Mouse (Mus musculus) kidney, embryonic 14.5 days (tissue): ENCODE results near the gene Gm3238. TPM values are rescaled to one million over a fixed set of nuclear protein-coding genes. Genes with fewer than 3 reads are reported as not detected.
"Not testable (repeated sequence)": the region's sequence is repeated elsewhere in the genome, so short reads cannot be mapped to it uniquely, and the experiment has no call there.

ENCODE experiments used
- ATAC-seq: fragments of 200-750 bp; cut with Nextera tagmentation; 2 replicates; pipeline ENCODE4 v1.8.0; 2017; ENCODE audit warnings: moderate number of reproducible peaks, mild to moderate bottlenecking, moderate TSS enrichment, moderate library complexity; ENCODE audit not compliant: low FRiP score, low TSS enrichment
- H3K27ac ChIP-seq: fragments of 300-500 bp; sonication (generic); 2 replicates; pipeline ENCODE4 v1.5.1; 2014; ENCODE audit warnings: low read depth, mild to moderate bottlenecking, low read length, moderate library complexity, mixed read lengths
- H3K27me3 ChIP-seq: fragments of 300-500 bp; sonication (generic); 2 replicates; pipeline ENCODE4 v1.6.1; 2014; ENCODE audit warnings: mild to moderate bottlenecking, low read length; ENCODE audit not compliant: control insufficient read depth, insufficient read depth
- H3K36me3 ChIP-seq: fragments of 300-500 bp; sonication (generic); 2 replicates; pipeline ENCODE4 v1.6.1; 2014; ENCODE audit warnings: low read length, mixed read lengths; ENCODE audit not compliant: control insufficient read depth, insufficient read depth
- H3K4me1 ChIP-seq: fragments of 300-500 bp; sonication (generic); 2 replicates; pipeline ENCODE4 v1.6.1; 2014; ENCODE audit warnings: low read length, mixed read lengths; ENCODE audit not compliant: control insufficient read depth, insufficient read depth
- H3K4me2 ChIP-seq: fragments of 300-500 bp; sonication (generic); replicated peaks from 2 replicates; pipeline ENCODE4 v1.6.1; 2014; ENCODE audit warnings: low read depth, mild to moderate bottlenecking, low read length
- H3K4me3 ChIP-seq: fragments of 300-500 bp; sonication (generic); 2 replicates; pipeline ENCODE4 v1.5.1; 2014; ENCODE audit warnings: mild to moderate bottlenecking, low read length
- H3K9ac ChIP-seq: fragments of 300-500 bp; sonication (generic); 2 replicates; pipeline ENCODE4 v1.6.1; 2014; ENCODE audit warnings: low read depth, mild to moderate bottlenecking, low read length, moderate library complexity
- H3K9me3 ChIP-seq: fragments of 300-500 bp; sonication (generic); 2 replicates; pipeline ENCODE4 v1.6.1; 2016; ENCODE audit warnings: low read length; ENCODE audit not compliant: control insufficient read depth
- WGBS: fragments of 180-500 bp; shearing (Covaris S2); extraction: QIAGEN DNeasy Blood & Tissue Kit; methylation state at CpG from one replicate; pipeline ENCODE4 v1.1.7; 2014; 5-methylcytosine and 5-hydroxymethylcytosine counted together
- polyA plus RNA-seq: library from polyadenylated mRNA; unstranded; fragments of >200 nt; fragmentation: Nextera tagmentation; extraction: Ambion mirVana; gene quantifications from 2 replicates; pipeline ENCODE4 v1.2.1, GENCODE M21; 2014

Gm3238 gene
- not detected in 2 replicates for polyA plus RNA-seq

DNA sequence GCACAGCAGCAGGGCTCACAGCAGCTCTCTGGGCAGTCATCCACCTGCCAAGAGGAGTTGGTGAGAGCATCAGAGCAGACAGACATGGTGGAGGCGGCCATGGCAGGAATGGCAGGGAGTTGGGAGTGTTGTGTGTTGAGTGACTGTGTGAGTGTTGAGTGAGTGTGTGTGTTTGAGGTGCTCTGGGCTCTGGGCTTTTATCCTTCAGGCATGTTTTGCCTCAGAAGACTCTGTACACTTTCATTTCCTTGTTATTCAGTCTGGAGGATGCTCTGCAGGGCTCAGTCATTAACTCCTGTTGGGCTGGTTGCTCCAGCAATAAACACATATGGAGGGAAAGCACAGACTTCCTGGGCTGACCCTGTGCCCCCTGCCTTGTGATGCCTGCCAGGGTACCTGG lies at the start of gene Gm3238:
TSS of gene Gm3238 (minus strand) at position 101 of the 400 bp plus-strand sequence.
- not testable (repeated sequence) for ATAC-seq, H3K4me2 ChIP-seq, H3K9ac ChIP-seq, H3K4me1 ChIP-seq, H3K9me3 ChIP-seq, H3K4me3 ChIP-seq, H3K36me3 ChIP-seq, H3K27me3 ChIP-seq, H3K27ac ChIP-seq
- 82% methylated on average over 1 of the region's 1 CpGs for WGBS

DNA sequence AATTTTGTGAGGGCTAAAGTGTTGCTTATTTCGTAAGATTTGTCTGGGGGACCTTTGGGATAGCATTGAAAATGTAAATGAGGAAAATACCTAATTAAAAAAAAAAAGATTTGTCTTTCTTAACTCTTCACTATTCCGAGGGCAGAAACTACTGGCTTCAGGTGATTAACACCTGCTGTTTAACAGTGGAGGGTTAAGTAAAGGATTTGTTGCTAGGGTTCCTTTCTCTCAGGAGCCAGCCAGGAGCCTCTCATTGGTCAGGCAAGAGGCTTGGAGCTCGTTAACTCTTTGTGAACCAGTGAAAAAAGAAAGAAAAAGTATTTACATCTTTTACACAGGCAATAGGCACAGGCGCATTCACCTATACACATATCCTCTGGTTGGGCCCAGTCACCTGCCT lies 48.1 kb upstream of the Gm3238 start:
- Histone ChIP-seq H3K4me1 (no peaks in the 10 kb centered on the region), H3K27ac (no peak overlapping the region), H3K9ac (no peak overlapping the region), H3K4me3 (no peak overlapping the region), H3K27me3 (no peaks in the 10 kb centered on the region), H3K9me3 (peaks cover 2% of the 10 kb centered on the region; the same call in 1 of the 2 replicates), H3K4me2 (no peak overlapping the region), H3K36me3 (no peaks in the 10 kb centered on the region)
- WGBS = 54% methylated on average over 4 of the region's 4 CpGs
- no peak for ATAC-seq

DNA sequence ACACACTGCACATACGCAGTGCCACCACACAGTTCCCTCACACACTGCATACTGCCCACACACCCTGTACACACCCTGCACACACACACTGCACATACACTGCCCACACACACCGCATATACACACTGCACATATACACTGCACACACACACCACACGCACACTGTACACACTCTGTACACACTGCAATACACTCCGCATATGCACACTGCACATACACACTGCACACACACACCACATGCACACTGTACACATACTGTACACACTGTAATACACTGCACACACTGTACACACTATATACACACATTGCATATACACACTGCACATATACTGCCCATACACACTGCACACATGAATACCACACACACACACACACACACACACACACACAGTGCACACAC lies 47.4 kb upstream of the Gm3238 start:
- H3K4me3 ChIP-seq = no peak overlapping the region
- no peaks in the 10 kb centered on the region for H3K27me3 ChIP-seq
- no peaks in the 10 kb centered on the region for H3K36me3 ChIP-seq
- WGBS = 97% methylated on average over 4 of the region's 4 CpGs
- H3K9me3 ChIP-seq = peaks cover 2% of the 10 kb centered on the region; the same call in 1 of the 2 replicates
- H3K27ac ChIP-seq = no peak overlapping the region
- H3K4me1 ChIP-seq = no peaks in the 10 kb centered on the region
- ATAC-seq = no peak
- H3K9ac ChIP-seq = no peak overlapping the region
- no peak overlapping the region for H3K4me2 ChIP-seq

- ATAC-seq = no peak
- Histone ChIP-seq H3K27me3 (no peaks in the 10 kb centered on the region), H3K36me3 (no peaks in the 10 kb centered on the region), H3K9ac (no peak overlapping the region), H3K4me2 (no peak overlapping the region), H3K4me3 (no peak overlapping the region), H3K27ac (no peak overlapping the region), H3K9me3 (no peaks in the 10 kb centered on the region), H3K4me1 (no peaks in the 10 kb centered on the region)
- 35% methylated on average over 5 of the region's 5 CpGs for WGBS
These were observed 44.4 kb upstream of the Gm3238 start for GRCm38 (mm10) chr10:77815514-77815913.

- Histone ChIP-seq H3K4me2 (no peak within 1 kb of the TSS), H3K36me3 (no peaks in the 10 kb centered on the region), H3K9me3 (peaks cover 4% of the 10 kb centered on the region), H3K4me3 (no peak within 1 kb of the TSS), H3K27ac (no peak within 1 kb of the TSS), H3K4me1 (no peaks in the 10 kb centered on the region), H3K9ac (no peak within 1 kb of the TSS), H3K27me3 (no peaks in the 10 kb centered on the region)
- no peak for ATAC-seq
- 70% methylated on average over 4 of the region's 4 CpGs for WGBS
These were observed 43.3 kb upstream of the Gm3238 start, which contains the start of gene Gm2696 for GRCm38 (mm10) chr10:77814382-77814781. Gene Gm2696 (plus strand): TSS chr10:77814682.

- ATAC-seq = no peak
- H3K36me3 ChIP-seq = no peaks in the 10 kb centered on the region
- no peak within 1 kb of the TSS for H3K4me2 ChIP-seq
- no peak within 1 kb of the TSS for H3K4me3 ChIP-seq
- H3K4me1 ChIP-seq = no peaks in the 10 kb centered on the region
- no peak within 1 kb of the TSS for H3K9ac ChIP-seq
- WGBS = 65% methylated on average over 5 of the region's 5 CpGs
- H3K9me3 ChIP-seq = peaks cover 4% of the 10 kb centered on the region
- H3K27ac ChIP-seq = no peak within 1 kb of the TSS
- H3K27me3 ChIP-seq = no peaks in the 10 kb centered on the region
These were observed 40.6 kb upstream of the Gm3238 start, which contains the start of gene Gm9507 for GRCm38 (mm10) chr10:77811743-77812142. Gene Gm9507 (minus strand): TSS chr10:77811843.

DNA sequence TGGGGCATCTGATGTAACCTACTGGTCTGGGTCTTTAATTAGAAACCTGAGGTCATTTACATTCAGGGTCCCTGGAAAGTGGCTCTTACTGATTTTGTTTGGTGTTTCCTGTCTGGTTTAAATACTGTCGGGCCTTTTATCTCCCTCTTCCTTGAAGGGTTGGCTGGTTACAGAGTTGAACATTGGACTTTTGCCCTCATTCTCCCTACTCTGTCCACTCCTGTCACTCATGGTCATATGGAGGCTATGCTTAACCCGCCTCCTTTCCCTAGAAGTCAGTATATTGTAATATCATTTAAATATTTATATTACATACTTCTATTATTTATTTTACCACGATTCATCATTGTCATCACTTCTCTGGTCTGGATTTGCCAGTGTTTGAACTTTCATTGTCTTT lies 33.0 kb upstream of the Gm3238 start:
- no peak overlapping the region for H3K9ac ChIP-seq
- WGBS = 81% methylated on average over 3 of the region's 3 CpGs

GRCm38 (mm10) chr10:77798921-77799508 lies 27.9 kb upstream of the Gm3238 start, which contains the start of gene Gm19668:
Gene Gm19668 (minus strand): TSS chr10:77799133.
- no peak for ATAC-seq
- H3K9ac ChIP-seq = no peak within 1 kb of the TSS
- 54% methylated on average over 8 of the region's 8 CpGs for WGBS

More for the DNA sequence above, 33.0 kb upstream of the Gm3238 start:
- Histone ChIP-seq H3K27ac (no peak overlapping the region), H3K4me1 (no peaks in the 10 kb centered on the region), H3K9me3 (no peaks in the 10 kb centered on the region; the same call in 1 of the 2 replicates), H3K4me3 (no peak overlapping the region), H3K27me3 (no peaks in the 10 kb centered on the region), H3K36me3 (no peaks in the 10 kb centered on the region), H3K4me2 (no peak overlapping the region)
- ATAC-seq = no peak

DNA sequence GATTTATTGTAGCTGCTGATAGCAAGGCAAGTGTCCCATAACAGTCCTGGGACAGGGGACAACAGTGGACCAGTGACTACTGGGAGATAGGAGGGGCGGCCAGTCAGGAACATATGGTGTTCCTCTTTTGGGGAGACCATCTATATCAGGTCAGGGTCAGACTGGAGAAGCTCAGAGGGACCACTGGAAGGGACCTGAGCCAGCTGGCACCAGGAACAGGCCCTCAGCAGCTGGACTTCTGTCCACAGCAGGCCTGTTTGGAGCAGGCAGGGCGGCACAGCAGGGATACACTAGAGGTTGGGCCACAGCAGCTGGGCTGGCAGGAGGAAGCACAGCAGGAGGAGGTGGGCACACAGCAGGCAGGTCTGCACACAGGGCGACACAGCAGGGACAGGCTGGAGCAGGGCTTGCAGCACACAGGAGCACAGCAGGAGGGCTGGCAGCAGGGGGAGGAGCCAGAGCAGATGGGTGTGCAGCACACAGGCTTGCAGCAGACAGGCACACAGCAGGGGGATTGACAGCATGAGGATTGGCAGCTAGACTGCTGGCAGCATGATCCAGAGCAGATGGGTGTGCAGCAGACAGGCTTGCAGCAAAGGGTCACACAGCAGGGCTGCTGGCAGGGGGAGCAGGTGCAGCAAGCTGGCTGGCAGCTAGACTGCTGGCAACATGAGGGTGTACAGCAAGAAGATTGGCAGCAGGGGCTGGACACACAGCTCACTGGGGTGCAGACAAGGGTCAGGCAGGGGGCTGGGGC lies 27.2 kb upstream of the Gm3238 start:
- H3K9me3 ChIP-seq, H3K4me3 ChIP-seq, H3K9ac ChIP-seq, H3K4me1 ChIP-seq, H3K27me3 ChIP-seq, H3K4me2 ChIP-seq, H3K36me3 ChIP-seq, ATAC-seq, H3K27ac ChIP-seq: not testable (repeated sequence)
- WGBS = 53% methylated on average over 3 of the region's 3 CpGs

More at GRCm38 (mm10) chr10:77798921-77799508, 27.9 kb upstream of the Gm3238 start, which contains the start of gene Gm19668:
- H3K27me3 ChIP-seq = no peaks in the 10 kb centered on the region
- H3K36me3 ChIP-seq = no peaks in the 10 kb centered on the region
- no peak within 1 kb of the TSS for H3K4me2 ChIP-seq
- no peaks in the 10 kb centered on the region for H3K9me3 ChIP-seq
- no peaks in the 10 kb centered on the region for H3K4me1 ChIP-seq
- H3K27ac ChIP-seq = no peak within 1 kb of the TSS
- no peak within 1 kb of the TSS for H3K4me3 ChIP-seq
